Mouse (Mus musculus) thymus, adult 2 months (tissue): ENCODE data around the gene Acadm. TPM values are rescaled to one million over a fixed set of nuclear protein-coding genes. Genes with fewer than 3 reads are reported as not detected.

Source experiments
- DNase-seq: peaks from one replicate; pipeline ENCODE4 v3.0.0; 2021
- H3K27ac ChIP-seq: fragments of 200-500 bp; 2 replicates; pipeline ENCODE4 v1.5.1; 2012; ENCODE audit warnings: low read length, control low read depth; ENCODE audit not compliant: control insufficient read depth, insufficient read depth
- H3K27me3 ChIP-seq: fragments of 200-500 bp; 2 replicates; pipeline ENCODE4 v1.6.1; 2012; ENCODE audit warnings: mild to moderate bottlenecking, low read length, moderate library complexity, mixed read lengths; ENCODE audit not compliant: control insufficient read depth, insufficient read depth
- H3K36me3 ChIP-seq: fragments of 200-500 bp; 2 replicates; pipeline ENCODE4 v1.6.1; 2012; ENCODE audit warnings: mild to moderate bottlenecking, low read length, moderate library complexity; ENCODE audit not compliant: control insufficient read depth, insufficient read depth
- H3K4me1 ChIP-seq: fragments of 200-500 bp; replicated peaks from 2 replicates; pipeline ENCODE4 v1.6.1; 2012; ENCODE audit warnings: low read length; ENCODE audit not compliant: control insufficient read depth, insufficient read depth
- H3K4me3 ChIP-seq: fragments of 200-500 bp; 2 replicates; pipeline ENCODE4 v1.5.1; 2012; ENCODE audit warnings: mild to moderate bottlenecking, low read length, control low read depth, moderate library complexity; ENCODE audit not compliant: control insufficient read depth, insufficient read depth
- CTCF ChIP-seq: fragments of 200-500 bp; IDR thresholded peaks from 2 replicates; pipeline ENCODE4 v1.5.1; 2012; ENCODE audit warnings: mild to moderate bottlenecking, control low read depth, low read length, moderate library complexity, borderline replicate concordance; ENCODE audit not compliant: control insufficient read depth, poor library complexity, insufficient read depth; ENCODE audit errors: extremely low read depth
- POLR2A ChIP-seq: fragments of 200-500 bp; IDR thresholded peaks from 2 replicates; pipeline ENCODE4 v1.6.1; 2012; ENCODE audit warnings: mild to moderate bottlenecking, low read length, control low read depth, moderate library complexity; ENCODE audit not compliant: control insufficient read depth, poor library complexity, insufficient read depth; ENCODE audit errors: extremely low read depth
- WGBS: fragments of 180-500 bp; shearing (Covaris S2); methylation state at CpG from one replicate; pipeline ENCODE4 v1.1.7; 2018; 5-methylcytosine and 5-hydroxymethylcytosine counted together
- polyA plus RNA-seq: library from polyadenylated mRNA; depleted of rRNA; stranded (reverse); fragments of >200 nt; gene quantifications from 2 replicates; pipeline ENCODE4 v1.2.3, GENCODE M21; 2012; rRNA removed

The Acadm gene
- polyA plus RNA-seq, 1 experiment = 69.1 TPM

- Histone ChIP-seq H3K27me3 (no peaks in the 10 kb centered on the region), H3K27ac (no peak overlapping the region), H3K4me1 (peaks cover 6% of the 10 kb centered on the region), H3K4me3 (no peak overlapping the region), H3K36me3 (no peaks in the 10 kb centered on the region)
- WGBS = 93% methylated on average over 6 of the region's 6 CpGs
- DNase-seq = no peak
- TF ChIP-seq CTCF (no peak), POLR2A (no peak)
These were observed 56.3 kb downstream of the Acadm start for GRCm38 (mm10) chr3:153888141-153888540.

- no peak overlapping the region for H3K4me3 ChIP-seq
- TF ChIP-seq CTCF = no peak
- no peak for TF ChIP-seq POLR2A
- H3K4me1 ChIP-seq = no peaks in the 10 kb centered on the region
- no peaks in the 10 kb centered on the region for H3K36me3 ChIP-seq
- H3K27me3 ChIP-seq = no peaks in the 10 kb centered on the region
- no peak for DNase-seq
- H3K27ac ChIP-seq = no peak overlapping the region
These were observed 58.1 kb downstream of the Acadm start for GRCm38 (mm10) chr3:153886296-153886695.

Other genes starting within 250 kb of the Acadm start
- 1.3 and 1.6 TPM in 2 replicates for gene St6galnac3, start 219.5 kb downstream of the Acadm start, polyA plus RNA-seq
- gene Asb17, start 100.4 kb downstream of the Acadm start, polyA plus RNA-seq = not detected in 2 replicates
- gene Msh4, start 38.5 kb downstream of the Acadm start, polyA plus RNA-seq = 0.18 and 0.23 TPM in 2 replicates
- gene Rabggtb, start 31.6 kb downstream of the Acadm start, polyA plus RNA-seq = 67.2 and 81.7 TPM in 2 replicates
- 0.03 and 0.05 TPM in 2 replicates for gene Slc44a5, start 28.8 kb upstream of the Acadm start, polyA plus RNA-seq